Mouse (Mus musculus) adrenal gland, adult (tissue): ENCODE measurements around the gene Plce1.

Experiments
- DNase-seq, 2 experiments: peaks; one replicate each; pipeline ENCODE4 v3.0.0; 2022 to 2023; ENCODE audit warnings: low spot score in 1 of 2; ENCODE audit not compliant: inconsistent age in 2 of 2

Gene Plce1

DNA sequence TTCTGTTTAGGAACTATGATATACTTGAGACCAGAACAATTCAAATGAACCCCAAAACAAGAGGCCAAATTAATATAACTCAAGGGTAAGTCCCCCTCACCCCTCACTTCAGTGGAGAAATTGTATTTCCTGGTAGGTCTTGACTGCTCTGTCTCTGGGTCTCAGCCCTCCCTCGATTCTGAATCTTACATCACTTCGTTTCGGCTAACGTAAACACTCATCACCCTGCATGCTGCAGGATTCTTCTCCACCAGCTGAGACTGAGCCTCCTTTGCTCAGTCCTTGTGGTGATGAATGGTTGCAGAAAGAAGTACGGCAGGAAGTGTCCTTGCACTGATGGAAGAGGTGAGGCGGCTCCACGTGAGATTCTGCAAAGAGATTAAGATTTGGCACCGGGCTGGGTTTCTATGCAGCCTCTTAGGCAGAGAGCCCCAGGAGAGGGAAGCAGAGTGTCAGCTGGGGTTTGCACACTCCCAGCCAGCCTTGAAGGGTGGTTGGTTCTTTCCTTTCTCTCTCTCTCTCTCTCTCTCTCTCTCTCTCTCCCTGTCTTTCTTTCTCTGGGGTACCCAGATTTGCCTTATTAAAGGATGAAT, 97.7 kb downstream of the Plce1 start:
- peak in 1 of 2 experiments; percentile 33 for DNase-seq

DNA sequence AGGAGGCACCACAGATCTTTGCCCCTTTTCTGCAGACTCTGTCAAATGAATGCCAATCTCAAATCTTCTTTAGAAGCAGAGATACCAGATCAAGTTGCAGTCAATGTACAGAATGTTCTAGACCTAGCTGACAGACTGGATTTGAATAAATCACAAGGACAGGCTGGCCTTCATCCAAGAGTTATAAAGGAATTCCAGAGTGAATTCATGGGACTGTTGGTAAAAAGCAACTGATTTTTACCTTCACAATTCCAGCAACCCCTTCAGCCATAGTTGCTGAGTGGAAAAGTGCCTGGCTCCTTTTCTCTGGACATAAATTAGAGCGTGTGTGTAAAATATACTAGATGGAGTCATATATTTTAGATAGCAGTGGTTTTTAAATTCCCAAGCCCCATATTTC, 102.0 kb downstream of the Plce1 start:
- DNase-seq: no peak

DNA sequence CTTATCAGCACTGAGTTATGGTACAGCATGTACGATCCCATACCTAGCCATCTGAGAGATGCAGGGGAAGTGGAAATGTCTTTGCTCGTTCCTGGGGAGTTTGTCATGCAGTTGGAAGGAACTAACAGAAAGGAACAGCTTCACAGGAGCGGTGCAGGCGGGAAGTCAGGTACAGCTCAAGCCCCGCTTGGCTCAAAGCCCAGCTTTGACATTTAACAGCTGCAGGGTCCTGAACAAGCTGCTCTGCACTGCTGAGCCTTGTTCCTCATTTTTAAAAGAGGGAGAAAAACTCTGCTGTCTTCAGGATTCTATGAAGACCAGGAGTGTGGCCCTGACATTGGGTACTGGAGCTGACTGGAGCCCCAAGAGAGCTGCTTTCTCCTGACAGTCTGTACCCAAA, 106.7 kb downstream of the Plce1 start:
- peak in 1 of 2 experiments; percentile 29 for DNase-seq

DNA sequence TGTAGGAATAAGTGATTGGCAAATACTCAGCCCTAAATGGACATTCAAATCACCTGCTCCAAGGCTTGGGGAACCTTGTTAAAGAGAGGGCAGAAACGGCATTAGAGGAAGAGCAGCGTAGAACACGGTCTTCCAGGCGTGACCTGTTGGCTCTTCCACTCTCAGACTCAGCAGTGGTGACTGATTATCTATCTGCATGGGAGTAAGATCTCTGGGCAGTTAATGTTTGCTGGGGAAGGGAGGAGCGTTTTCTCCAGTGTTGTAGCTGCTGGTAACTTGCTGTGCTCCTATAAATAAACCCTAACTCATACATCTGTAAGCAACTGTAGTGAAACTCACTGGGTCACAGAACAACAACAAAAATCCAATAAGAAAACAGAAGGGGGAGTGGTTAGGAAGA, 108.6 kb downstream of the Plce1 start:
- no peak for DNase-seq

DNA sequence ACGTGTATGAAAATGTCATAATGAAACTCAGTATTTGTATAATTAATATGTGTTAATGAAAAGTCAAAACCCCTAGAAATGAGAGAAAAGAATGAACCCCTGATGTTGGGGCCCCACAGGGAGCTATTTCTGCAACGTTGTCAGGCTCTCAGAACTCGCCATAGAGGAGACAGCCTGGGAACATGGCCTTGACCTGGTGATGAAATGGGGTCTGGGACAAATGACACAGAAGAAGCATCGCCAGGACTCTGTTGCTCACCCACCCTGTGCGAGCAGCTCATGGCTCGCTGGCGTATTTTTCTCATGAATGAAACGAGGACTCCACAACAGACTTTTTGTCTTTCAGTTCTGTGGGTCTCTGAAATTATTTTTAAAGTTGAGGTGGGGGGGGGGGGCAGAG, 109.0 kb downstream of the Plce1 start:
- peak; percentile 54 to 63 for DNase-seq

DNA sequence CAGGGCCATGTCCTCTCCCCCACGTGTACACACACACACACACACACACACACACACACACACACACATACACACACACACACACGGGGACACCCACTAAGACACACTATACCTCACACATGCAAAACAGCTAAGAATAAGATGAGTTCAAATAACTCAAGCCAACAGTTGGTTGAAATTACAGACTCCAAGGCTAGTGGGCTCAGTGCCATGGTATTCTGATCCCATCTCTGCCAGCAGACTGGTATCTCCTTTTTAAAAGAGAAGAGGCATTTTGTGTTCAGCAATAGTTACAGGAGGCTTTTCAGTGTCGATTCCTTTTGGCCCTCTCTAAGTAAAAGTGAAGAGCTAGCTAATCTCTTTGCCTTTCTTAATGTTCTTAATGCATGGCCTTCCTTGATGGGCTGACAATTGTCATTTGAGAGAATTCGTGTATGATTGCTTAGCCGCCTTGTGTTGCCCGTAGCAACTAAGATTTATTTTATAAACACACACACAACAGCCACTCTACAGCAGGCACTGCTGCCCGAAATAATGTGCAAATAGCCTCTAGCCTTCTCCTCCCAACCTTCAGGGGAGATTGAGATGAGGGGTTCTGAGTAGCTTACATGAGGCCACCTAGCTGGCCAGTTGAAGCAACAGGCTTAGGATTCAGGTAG, 111.8 kb downstream of the Plce1 start:
- DNase-seq: peak; percentile 53 to 78

DNA sequence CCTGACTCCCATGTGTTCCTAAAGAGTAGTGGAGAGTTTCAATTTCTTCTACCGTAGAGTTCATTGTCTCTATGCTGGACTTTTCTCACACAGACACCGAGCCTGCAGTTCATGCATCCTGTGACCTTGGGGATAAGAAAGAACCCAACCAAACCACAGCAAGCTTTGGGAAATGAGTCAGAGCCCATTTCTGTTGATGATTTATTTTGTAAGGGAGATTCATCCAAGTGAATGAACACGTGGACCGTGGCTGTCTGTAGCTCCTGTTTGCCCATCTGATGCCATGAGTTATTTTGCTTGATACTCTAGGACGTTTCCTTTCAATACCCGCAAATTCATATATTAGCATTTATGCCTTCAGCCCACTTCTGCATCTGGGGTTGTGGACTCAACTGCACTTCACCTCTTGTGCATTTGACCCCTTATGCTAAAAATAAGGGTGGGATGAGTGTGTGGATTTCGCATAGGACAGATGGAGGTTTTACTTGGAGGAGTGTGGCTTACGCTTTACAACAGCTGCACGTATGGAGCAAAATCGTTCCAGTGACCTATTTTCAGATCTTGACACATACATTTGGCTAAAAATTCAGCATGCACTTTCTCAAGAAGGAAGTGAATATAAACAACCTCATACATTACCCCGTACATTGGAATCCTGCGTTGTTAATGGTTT, 112.5 kb downstream of the Plce1 start:
- DNase-seq: peak; percentile 64 to 80

DNA sequence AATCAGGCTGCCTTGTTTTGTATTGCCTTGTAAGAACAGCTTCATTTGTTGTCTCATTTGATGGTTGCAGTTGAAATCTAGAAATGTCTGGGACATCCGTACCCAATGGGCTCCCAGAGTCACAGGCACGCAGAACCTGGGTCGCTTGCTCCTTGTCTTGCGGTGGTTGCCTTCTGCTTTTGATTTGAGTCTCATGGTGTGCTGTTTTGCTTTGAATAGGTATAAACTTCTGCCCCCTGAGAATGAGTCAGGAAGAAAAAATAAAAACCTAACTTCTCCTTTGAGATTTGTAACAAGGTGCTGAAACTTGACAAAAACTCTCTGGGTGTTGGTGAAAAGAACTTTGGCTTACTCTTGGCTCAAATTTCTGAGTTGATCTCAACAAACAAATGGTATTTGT, 115.2 kb downstream of the Plce1 start:
- no peak for DNase-seq

DNA sequence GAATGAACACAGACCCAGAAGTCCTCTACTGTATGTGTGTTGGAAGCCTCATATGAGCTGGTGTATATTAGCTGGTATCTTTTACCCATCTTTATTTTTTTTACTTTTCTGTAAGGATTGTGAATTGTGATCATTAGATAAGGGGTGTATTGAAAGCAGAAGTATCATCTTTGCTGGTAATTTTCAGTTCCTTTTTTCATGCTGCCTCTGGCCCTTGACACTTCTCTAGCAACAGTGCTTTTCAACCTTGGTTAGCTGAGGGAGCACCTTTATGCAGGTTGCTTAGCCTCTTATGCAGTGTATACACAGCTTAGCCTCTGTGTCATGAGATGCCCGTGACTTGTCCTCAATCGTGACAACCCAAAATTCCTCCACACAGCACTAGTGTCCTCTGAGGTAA, 116.5 kb downstream of the Plce1 start:
- no peak for DNase-seq

DNA sequence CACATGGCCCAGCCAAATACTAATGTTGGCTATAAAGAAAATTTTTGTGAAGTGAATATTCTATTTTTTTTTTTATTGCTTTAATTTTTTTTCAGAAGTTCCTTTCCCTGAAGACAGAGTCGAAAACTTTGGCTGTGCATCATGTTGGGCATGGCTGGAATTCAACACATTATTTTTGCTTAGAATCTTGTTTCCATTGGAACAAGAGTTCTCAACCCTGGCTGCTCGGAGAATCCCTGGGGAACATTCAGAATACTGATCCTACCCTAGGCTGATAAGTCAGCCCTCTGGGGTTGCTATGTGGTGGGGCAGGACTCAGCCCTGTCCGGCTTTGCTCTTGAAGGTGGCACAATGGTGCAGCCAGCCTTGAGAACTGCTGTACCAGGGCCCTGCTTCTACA, 118.1 kb downstream of the Plce1 start:
- no peak for DNase-seq

DNA sequence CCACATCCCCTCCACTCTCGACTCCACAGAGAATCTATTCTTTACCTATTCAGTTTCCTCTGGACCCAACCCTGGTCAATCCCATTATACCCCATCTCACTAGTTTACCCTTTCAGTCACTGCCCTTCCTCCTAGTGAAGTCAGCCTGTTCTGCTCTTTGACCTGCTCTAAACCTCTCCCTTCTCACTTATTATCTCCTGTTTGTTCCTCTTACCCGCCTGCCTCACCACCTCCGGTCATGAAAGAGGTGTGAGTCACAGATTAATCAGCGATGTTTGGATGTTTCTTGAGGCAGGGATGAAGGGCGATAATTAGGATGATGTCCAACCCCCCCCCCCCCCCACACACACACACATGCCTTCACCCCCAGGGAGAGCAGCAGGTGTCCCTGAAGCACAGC, 120.2 kb downstream of the Plce1 start:
- DNase-seq: no peak

DNA sequence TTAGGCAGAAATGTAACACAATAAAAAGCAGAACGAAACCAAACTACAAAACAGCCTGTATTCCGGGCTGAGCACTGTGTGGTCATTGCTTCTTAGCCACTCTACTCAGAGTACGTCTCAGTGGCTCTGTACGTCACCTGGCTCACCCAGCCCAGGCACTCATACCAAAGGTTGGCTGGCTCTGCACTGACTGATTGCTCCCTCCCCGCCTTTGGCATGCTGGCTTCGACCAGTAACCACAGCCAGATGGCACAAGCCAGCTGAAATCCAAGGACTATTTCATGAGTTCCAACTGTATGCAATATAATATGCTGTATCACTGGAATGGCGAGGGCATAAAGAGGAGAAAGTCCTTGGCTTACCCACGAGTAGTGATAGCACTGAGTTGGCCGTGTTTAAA, 121.9 kb downstream of the Plce1 start:
- DNase-seq: peak in 1 of 2 experiments; percentile 58

DNA sequence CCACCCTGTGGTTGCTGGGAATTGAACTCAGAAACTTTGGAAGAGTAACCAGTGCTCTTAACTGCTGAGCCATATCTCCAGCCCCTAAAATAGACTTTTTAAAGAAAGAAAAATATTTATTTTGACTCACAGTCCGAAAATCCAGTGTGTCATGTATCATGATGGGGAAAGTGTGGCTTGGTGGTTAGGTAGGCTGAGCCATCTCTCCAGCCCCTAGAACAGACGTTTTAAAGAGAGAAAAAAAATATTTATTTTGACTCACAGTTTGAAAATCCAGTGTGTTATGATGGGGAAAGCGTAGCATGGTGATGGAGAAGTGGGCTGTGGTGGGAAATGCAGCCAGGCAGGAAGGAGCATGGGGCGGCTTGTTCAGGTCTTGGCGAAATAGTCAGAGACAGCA, 126.3 kb downstream of the Plce1 start:
- DNase-seq: no peak

DNA sequence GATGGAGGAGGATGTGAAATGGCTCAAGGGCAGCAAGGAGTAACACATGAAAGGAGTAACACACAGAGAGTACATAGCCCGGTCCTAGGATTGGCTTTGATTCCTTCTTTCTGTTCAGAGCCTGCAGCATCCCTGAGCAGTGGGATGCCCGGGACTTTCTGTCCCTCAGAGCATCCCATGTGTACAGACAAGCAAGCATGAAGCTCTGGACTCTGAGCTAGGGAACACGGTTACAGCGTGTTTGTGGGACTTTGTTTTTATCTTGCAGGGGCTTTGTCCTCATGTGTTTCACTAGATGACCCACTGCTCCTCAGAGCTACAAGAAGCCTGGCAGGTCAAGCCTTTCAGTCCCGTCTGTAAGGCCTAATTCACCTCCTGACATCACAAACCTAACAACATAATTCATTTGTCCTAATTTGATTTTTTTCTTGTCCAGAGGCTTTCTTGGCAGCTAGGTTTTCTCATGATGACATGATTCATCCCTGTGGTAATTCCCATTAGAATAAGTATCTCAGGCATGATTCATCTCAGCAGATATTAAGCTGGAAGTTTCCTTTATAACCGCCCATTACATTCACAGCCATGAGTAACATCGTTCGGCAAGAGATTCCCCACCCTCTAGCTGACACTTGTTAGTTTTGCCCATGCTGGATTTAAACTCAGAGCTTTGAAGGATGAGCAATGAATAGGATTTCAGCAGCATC, 128.2 kb downstream of the Plce1 start:
- peak in 1 of 2 experiments; percentile 40 for DNase-seq

DNA sequence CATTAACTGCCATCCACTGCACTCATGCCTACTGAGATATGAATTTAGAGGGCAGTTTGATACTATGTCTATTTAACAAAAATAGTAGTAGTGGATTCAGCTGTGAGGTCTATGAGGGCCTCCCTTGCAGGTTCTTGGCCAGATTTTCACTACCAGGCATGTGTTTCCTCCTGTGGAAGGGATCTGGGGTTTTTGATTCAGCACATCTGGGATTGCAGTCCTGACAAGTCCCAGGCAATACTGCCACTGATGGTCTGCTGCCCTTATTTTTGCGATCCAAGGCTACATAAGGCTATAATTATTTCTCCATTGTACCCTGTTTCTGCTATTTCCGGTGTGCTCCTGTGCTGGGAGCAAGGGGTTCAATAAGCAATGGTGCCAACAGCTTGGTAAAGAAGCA, 129.4 kb downstream of the Plce1 start:
- no peak for DNase-seq

DNA sequence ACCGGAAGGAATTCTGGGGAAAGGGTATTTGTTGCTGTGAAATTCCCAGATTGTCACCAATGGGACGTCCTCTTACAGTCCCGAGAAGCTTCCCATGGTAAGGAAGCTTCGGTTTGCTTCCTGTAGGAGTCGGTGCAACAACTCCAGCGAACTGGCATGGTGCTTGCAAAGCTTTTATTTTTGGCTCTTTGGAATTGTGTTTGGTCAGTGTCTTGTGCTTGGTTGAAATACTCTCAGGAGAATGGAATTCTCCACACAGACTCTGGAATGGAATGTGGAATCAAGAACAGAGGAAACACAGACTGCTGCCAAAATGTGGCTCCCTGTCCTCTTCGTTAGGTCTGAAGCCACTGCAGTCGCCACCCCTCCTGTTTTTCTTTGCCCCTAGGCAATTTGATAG, 129.9 kb downstream of the Plce1 start:
- DNase-seq: no peak

DNA sequence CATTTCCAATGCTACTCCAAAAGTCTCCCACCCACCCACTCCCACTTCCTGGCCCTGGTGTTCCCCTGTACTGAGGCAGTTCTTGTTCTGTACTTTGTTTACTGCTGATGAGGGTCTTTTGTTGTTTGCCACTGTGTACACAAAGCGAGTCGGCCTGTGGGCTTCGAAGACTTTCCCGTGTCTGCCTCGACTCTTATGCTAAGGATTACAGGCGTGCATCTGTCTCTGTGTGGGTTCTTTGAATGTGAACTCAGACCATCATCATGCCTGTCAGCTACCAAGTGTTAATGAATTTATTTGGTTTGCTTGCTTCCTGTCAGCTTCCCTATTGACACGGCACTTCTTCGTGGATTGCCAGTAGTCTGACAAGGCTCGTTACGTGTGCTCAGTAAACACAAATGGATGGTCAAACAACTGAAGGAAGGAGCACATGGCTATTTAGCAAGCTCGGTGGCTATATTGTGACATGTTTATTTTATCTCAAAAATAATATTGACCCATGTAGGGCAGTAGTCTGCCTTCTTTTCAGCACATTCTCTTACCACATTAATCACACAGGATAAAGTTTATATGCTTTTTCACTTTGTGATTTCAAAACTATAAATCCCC, 133.3 kb downstream of the Plce1 start:
- DNase-seq: no peak

DNA sequence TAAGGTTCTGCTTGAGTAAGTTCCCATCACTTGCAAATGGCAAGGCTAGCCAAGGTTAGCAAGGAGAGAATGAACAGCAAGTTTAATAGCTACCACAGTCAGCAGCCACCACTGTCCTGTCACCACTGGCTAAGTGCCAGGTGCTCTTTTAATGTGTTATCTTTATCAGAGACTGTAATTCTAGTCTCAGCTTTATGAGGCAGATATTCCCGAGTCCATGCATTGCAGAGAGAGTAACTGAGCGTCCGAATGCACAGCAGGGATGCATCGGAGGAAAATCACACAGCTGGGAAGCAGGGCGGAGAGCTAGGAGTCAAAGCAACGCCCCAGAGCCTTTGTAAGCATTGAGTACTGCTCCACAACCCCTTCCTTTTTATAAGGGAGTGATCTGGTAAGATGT, 134.4 kb downstream of the Plce1 start:
- DNase-seq: no peak

DNA sequence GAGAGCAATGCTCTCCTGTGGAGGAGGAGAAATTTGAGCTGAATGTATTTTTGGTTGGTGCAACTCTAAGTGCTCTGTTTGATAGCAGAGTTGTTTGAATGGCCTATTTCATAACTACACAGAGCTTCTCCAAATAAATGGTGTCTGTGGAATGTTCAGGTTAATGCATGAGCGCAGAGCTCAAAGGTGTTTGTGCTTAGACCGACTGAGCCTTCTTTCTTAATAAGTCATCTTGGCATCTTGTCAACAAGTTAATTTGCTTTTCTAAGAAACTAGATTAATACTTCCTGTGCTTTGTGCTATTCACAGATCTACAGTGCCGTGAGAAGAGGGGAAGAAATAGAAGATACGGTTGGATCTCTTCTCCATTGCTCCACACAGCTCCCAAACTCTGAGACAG, 139.2 kb downstream of the Plce1 start:
- DNase-seq: no peak

DNA sequence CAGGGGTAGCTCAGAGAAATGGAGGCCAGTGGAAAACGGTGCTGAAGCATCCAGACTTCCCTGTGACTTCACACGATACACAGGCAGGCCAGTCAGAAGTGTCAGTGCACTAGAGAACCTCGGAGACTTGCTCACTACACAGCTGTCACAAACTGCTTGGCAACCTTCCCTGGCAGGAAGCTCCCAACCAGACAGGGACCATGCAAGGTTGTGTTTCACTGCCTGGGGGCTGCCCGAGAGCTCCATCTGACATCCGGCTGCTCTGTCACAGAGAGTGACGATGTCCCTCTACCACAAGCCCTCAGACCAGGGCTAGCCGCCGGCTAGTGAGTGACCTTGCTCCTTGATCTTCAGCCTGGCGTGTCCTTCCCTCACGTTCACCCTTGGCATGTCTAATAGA, 140.6 kb downstream of the Plce1 start:
- DNase-seq: no peak

DNA sequence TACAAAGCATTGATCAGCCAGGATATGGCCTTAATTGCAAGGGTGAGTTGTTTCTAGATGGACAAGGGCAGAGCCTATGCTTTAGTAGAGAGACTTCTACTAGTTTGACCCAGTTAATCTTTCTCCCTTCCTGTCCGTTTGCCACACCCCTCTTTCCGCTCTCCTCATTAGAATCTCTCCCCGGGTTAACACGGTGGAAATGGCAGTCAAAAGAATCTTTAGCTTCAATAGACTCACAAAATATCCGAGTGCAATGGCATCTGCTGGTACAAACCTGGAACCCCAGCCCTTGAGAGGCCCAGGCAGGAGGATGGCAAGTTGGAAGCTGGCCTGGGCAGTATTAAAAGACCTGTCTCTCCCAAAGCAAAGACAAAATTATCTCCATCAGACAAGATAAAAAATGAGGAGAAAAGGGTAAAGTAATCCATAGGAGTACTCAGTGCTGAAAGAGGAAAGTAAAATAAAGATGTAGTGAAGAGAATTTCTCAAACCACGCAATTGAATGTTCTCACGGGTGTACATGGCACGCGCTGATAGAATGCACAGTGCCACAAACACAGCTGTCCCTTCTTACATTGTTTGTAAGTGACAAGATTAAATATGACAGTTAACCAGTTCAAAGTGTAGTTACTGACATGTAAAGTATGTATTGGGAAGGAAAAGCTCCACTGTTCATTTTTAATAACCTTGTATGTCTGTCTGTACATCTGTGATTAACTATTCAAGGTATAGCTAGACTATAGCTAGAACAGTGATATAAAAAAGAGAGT, 145.5 kb downstream of the Plce1 start:
- no peak for DNase-seq
